Mouse (Mus musculus) kidney, adult 18-20 months (tissue): ENCODE data around the gene Ubqln4.

ENCODE experiments used
- DNase-seq: peaks from one replicate; pipeline ENCODE4 v3.0.0; 2021

Ubqln4 gene

GRCm38 (mm10) chr3:88543174-88543573, 10.4 kb upstream of the Ubqln4 start:
- DNase-seq: no peak

GRCm38 (mm10) chr3:88543651-88544410, 9.7 kb upstream of the Ubqln4 start:
- DNase-seq: no peak

GRCm38 (mm10) chr3:88544514-88544913, 9.0 kb upstream of the Ubqln4 start:
- peak; percentile 36 for DNase-seq

GRCm38 (mm10) chr3:88544955-88545591, 8.5 kb upstream of the Ubqln4 start:
- no peak for DNase-seq

GRCm38 (mm10) chr3:88546674-88547418, 6.7 kb upstream of the Ubqln4 start:
- DNase-seq: no peak

GRCm38 (mm10) chr3:88548180-88548917, 5.2 kb upstream of the Ubqln4 start, which contains the start of gene Rab25:
Gene Rab25 (minus strand): TSS chr3:88548300.
- DNase-seq: peak; percentile 71

GRCm38 (mm10) chr3:88551586-88551985, 2.0 kb upstream of the Ubqln4 start:
- no peak for DNase-seq

- no peak for DNase-seq
Measured at GRCm38 (mm10) chr3:88552082-88552645, 1.4 kb upstream of the Ubqln4 start.

GRCm38 (mm10) chr3:88552676-88553524, 658 bp upstream of the Ubqln4 start, which contains the start of gene Lamtor2:
Gene Lamtor2 (minus strand): TSS chr3:88553074.
- peak; percentile 98 for DNase-seq

GRCm38 (mm10) chr3:88553880-88554586, 475 bp downstream of the Ubqln4 start:
- DNase-seq: peak; percentile 60

GRCm38 (mm10) chr3:88555069-88555605, 1.6 kb downstream of the Ubqln4 start:
- no peak for DNase-seq

GRCm38 (mm10) chr3:88555731-88556130, 2.2 kb downstream of the Ubqln4 start:
- no peak for DNase-seq

GRCm38 (mm10) chr3:88556616-88557015, 3.1 kb downstream of the Ubqln4 start:
- no peak for DNase-seq

GRCm38 (mm10) chr3:88559596-88559995, 6.0 kb downstream of the Ubqln4 start:
- no peak for DNase-seq

- peak; percentile 33 for DNase-seq
Measured at GRCm38 (mm10) chr3:88561989-88562388, 8.4 kb downstream of the Ubqln4 start.

- DNase-seq: no peak
Measured at GRCm38 (mm10) chr3:88563442-88563841, 9.9 kb downstream of the Ubqln4 start.

- DNase-seq: no peak
Measured at GRCm38 (mm10) chr3:88563966-88564365, 10.4 kb downstream of the Ubqln4 start.

- no peak for DNase-seq
Measured at GRCm38 (mm10) chr3:88566116-88566515, 12.6 kb downstream of the Ubqln4 start.

- no peak for DNase-seq
Measured at GRCm38 (mm10) chr3:88566536-88567061, 13.0 kb downstream of the Ubqln4 start.

- no peak for DNase-seq
Measured at GRCm38 (mm10) chr3:88567892-88568291, 14.3 kb downstream of the Ubqln4 start.
